Mouse (Mus musculus): ENCODE results near the gene Fgfr2. TPM values are rescaled to one million over a fixed set of nuclear protein-coding genes. Genes with fewer than 3 reads are reported as not detected.

The Fgfr2 gene
- polyA plus RNA-seq, 1 experiment from 2014 or later = 39.4 TPM

DNA sequence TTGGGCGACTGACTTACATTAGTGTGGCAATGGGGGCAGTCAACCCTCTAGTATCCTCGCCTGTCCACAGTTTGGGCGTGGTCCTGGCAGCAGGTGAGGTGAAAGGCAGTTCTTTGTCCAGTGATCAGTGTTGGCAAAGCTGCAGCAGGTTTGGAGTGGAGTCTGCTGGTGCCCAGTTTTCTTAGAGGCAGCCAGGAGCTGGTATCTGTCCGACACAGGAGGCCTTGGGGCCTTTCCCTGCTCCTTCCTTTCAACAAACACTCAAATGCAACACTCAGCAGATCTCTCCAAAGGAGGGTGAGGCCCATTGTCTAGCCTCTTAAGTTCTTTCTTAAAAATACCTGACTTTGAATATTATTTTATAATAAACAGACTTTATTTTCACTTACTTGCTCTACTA, 2564.6 kb downstream of the Fgfr2 start:
- peaks cover 9% of the 10 kb centered on the region for H3K4me1 ChIP-seq (replicated peaks)
- WGBS = 80% methylated on average over 4 of the region's 4 CpGs
- no peak overlapping the region for H3K9ac ChIP-seq (replicated peaks)
- no peaks in the 10 kb centered on the region for H3K9me3 ChIP-seq
- ATAC-seq = no peak
- no peak overlapping the region for H3K4me3 ChIP-seq (replicated peaks)
- H3K27me3 ChIP-seq = 0 out of 2 replicates have a peak, but pooled peaks cover 4% of the 10 kb centered on the region
- H3K4me2 ChIP-seq (replicated peaks) = no peak overlapping the region
- H3K36me3 ChIP-seq = no peaks in the 10 kb centered on the region
- no peak overlapping the region for H3K27ac ChIP-seq

GRCm38 (mm10) chr7:130555597-130555996, 2567.6 kb downstream of the Fgfr2 start:
- no peak overlapping the region for H3K9ac ChIP-seq (replicated peaks)
- H3K4me3 ChIP-seq (replicated peaks) = no peak overlapping the region
- no peaks in the 10 kb centered on the region for H3K36me3 ChIP-seq
- no peak overlapping the region for H3K4me2 ChIP-seq (replicated peaks)
- no peaks in the 10 kb centered on the region for H3K9me3 ChIP-seq
- WGBS = 44% methylated on average over 5 of the region's 5 CpGs
- H3K27ac ChIP-seq = no peak overlapping the region
- H3K27me3 ChIP-seq = 0 out of 2 replicates have a peak, but pooled peaks cover 4% of the 10 kb centered on the region
- H3K4me1 ChIP-seq (replicated peaks) = peaks cover 9% of the 10 kb centered on the region
- ATAC-seq = no peak

DNA sequence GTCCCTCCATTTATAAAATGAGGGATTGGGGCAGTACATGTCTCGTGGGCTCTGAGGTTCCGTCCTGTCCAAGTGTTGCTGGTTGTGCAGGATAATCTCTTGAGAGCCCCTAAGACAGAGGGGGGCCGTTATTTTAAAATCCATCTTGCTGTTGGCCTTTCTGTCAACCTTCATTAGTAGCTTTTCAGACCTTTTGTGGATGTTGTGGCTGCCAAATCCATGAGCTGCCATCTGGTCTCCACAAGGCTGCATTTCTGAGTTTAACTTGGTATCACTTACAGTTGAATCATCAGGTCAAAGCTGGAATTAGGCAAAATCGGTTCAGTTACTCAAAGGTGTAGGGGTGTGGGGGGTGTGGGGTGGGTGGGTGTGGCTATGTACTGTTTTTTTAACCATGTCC, 2569.8 kb downstream of the Fgfr2 start:
- Histone ChIP-seq H3K36me3 (no peaks in the 10 kb centered on the region), H3K4me3 (replicated peaks) (no peak overlapping the region), H3K4me2 (replicated peaks) (no peak overlapping the region), H3K27me3 (0 out of 2 replicates have a peak, but pooled peaks cover 4% of the 10 kb centered on the region), H3K4me1 (replicated peaks) (peaks cover 9% of the 10 kb centered on the region), H3K9me3 (no peaks in the 10 kb centered on the region), H3K27ac (no peak overlapping the region), H3K9ac (replicated peaks) (no peak overlapping the region)
- 73% methylated on average over 4 of the region's 4 CpGs for WGBS
- ATAC-seq = no peak

DNA sequence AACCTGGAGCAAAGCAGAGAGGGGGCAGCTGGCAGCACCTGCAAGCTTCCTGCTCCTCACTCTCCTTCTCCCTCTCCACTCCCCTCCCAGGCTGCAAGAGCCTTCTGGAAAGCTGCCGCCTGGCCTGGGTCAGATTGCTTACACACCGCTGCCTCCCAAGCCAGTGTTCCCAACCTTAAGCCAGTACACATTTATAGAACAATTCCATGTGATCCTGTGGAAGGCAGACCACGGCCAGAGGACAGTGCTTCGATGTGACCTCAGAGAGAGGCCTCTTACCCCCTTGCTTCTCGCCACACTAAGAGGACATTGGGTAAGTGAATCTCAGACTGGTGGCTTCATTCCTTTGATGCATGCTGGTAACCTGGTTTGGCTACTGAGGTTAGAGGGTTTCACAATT, 2570.4 kb downstream of the Fgfr2 start:
- no peak overlapping the region for H3K4me3 ChIP-seq (replicated peaks)
- H3K4me2 ChIP-seq (replicated peaks) = no peak overlapping the region
- peaks cover 9% of the 10 kb centered on the region for H3K4me1 ChIP-seq (replicated peaks)
- 0 out of 2 replicates have a peak, but pooled peaks cover 4% of the 10 kb centered on the region for H3K27me3 ChIP-seq
- no peaks in the 10 kb centered on the region for H3K36me3 ChIP-seq
- WGBS = 59% methylated on average over 5 of the region's 5 CpGs
- 0 out of 2 replicates have a peak overlapping the region, but pooled peaks have one; percentile 30 for H3K9ac ChIP-seq (replicated peaks)
- no peak for ATAC-seq
- H3K27ac ChIP-seq = no peak overlapping the region
- H3K9me3 ChIP-seq = no peaks in the 10 kb centered on the region

DNA sequence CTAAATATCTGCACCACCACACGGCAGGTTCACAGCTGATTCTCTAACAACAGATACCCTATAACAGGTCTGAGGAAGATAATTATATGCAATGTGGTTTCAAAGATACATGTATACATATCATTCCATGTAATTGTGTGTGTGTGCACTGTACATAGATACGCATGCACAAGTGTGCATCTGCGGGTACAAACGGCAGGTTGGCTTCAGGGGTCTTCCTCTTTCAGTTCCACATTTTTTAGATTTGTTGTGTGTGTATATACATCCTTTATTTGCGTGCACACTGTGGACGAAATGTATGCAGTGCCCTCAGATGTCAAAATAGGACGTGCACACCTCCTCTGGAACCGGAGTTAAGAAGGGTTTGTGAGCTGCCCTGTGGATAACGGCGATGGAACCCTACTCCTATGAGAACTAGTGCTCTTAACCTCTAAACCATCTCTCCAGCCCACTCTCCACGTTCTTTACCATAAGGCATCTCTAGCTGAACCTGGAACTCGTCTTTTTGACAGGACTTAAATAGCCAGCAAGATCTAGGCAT, 2575.4 kb downstream of the Fgfr2 start:
- WGBS = 85% methylated on average over 12 of the region's 12 CpGs
- peak; percentile 7 for ATAC-seq
- peak overlapping the region; percentile 82; the same call in 1 of the 2 replicates for H3K4me2 ChIP-seq (replicated peaks)
- no peak overlapping the region for H3K27ac ChIP-seq
- no peak overlapping the region for H3K9ac ChIP-seq (replicated peaks)
- H3K4me3 ChIP-seq (replicated peaks) = peak overlapping the region; percentile 86
- H3K4me1 ChIP-seq (replicated peaks) = peaks cover 23% of the 10 kb centered on the region
- peaks cover 18% of the 10 kb centered on the region for H3K36me3 ChIP-seq
- no peaks in the 10 kb centered on the region for H3K9me3 ChIP-seq
- H3K27me3 ChIP-seq = no peaks in the 10 kb centered on the region

DNA sequence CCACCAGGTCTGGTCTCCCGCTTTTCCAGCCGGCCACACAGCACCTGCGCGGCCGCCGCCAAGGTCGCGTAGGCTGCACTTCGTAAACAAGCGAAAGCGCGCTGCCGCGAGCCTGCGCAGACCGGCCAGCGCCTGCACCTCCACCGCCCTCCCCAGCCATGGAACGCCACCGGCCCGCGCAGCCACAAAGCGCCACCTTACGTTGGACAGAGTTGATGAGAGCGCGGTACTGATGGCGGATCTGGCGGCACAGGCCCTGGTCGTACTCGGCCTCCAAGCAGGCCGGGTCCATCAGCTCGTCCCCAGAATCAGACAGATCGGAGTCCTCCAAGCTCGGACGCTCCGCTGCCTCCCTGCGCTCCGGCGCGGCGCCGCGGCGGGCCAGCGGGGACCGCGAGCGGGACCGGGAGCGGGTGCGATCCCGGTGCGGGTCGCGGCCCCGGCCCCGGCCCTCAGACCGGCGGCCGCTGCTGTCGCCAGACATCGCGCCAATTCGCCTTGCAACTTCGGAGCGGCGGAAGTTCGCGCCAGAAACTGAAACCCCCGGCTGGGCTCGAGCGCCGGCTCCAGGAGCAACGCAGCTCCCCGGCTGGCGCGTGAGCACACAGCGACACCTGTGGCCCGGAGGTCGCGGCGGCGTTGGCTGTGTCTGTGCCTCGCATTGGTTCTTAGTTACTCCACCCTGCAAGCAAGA, 2576.2 kb downstream of the Fgfr2 start:
- WGBS = under 1% methylated on average over 83 of the region's 84 CpGs
- Histone ChIP-seq H3K4me3 (replicated peaks) (peak overlapping the region; percentile 86), H3K4me2 (replicated peaks) (peak overlapping the region; percentile 82), H3K27me3 (no peaks in the 10 kb centered on the region), H3K4me1 (replicated peaks) (peaks cover 23% of the 10 kb centered on the region), H3K27ac (peak overlapping the region; percentile 97), H3K36me3 (peaks cover 25% of the 10 kb centered on the region), H3K9ac (replicated peaks) (peak overlapping the region; percentile 89), H3K9me3 (no peaks in the 10 kb centered on the region)
- ATAC-seq = peak; percentile 97

DNA sequence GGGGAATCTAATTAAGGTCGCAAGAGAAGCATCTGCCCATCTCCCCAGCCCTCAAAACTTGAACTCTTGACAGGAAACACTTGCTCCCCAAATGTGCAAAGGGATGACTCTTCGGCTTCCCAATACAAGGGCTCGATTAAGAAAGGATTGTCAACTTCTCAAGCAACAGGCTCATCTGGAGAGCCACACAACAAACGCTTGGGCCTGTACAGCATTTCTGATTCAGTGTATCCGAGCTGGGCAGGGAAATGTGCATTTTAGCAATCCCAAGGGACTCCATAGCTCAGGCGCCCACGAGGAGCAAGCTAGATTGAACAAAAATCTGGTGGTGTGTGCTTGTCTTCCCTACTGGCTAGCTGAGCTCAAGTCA, 2576.7 kb downstream of the Fgfr2 start:
- WGBS = 8% methylated on average over 7 of the region's 7 CpGs
- Histone ChIP-seq H3K27ac (peak overlapping the region; percentile 97), H3K9ac (replicated peaks) (peak overlapping the region; percentile 89), H3K27me3 (no peaks in the 10 kb centered on the region), H3K4me2 (replicated peaks) (peak overlapping the region; percentile 82), H3K4me3 (replicated peaks) (peak overlapping the region; percentile 86), H3K36me3 (peaks cover 30% of the 10 kb centered on the region), H3K4me1 (replicated peaks) (peaks cover 23% of the 10 kb centered on the region), H3K9me3 (no peaks in the 10 kb centered on the region)
- no peak; the same call in 1 of the 2 replicates for ATAC-seq

GRCm38 (mm10) chr7:130545893-130546292, 2577.3 kb downstream of the Fgfr2 start:
- Histone ChIP-seq H3K27ac (peak overlapping the region; percentile 97), H3K36me3 (peaks cover 32% of the 10 kb centered on the region), H3K4me2 (replicated peaks) (peak overlapping the region; percentile 82), H3K4me3 (replicated peaks) (peak overlapping the region; percentile 86), H3K27me3 (no peaks in the 10 kb centered on the region), H3K9me3 (no peaks in the 10 kb centered on the region), H3K9ac (replicated peaks) (peak overlapping the region; percentile 89), H3K4me1 (replicated peaks) (peaks cover 23% of the 10 kb centered on the region)
- 53% methylated on average over 3 of the region's 3 CpGs for WGBS
- no peak for ATAC-seq

DNA sequence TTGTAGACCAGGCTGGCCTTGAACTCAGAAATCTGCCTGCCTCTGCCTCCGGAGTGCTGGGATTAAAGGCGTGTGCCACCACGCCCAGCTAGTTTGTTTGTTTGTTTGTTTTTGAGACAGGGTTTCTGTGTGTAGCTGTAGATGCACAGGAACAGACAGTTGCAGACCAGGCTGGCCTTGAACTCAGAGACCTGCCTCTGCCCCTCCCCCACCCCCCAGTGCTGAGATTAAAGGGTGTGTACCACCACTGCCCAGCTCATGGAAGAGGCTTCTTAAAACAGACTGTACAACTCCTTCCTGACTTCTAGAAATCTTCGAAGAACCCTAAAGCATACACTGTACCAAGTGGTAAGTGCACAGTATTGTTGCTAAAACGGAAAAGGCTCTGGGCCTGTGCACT, 2577.7 kb downstream of the Fgfr2 start:
- peak overlapping the region; percentile 86; the same call in 1 of the 2 replicates for H3K4me3 ChIP-seq (replicated peaks)
- peak overlapping the region; percentile 82 for H3K4me2 ChIP-seq (replicated peaks)
- no peaks in the 10 kb centered on the region for H3K9me3 ChIP-seq
- WGBS = 95% methylated on average over 5 of the region's 5 CpGs
- H3K4me1 ChIP-seq (replicated peaks) = peaks cover 23% of the 10 kb centered on the region
- no peak overlapping the region for H3K27ac ChIP-seq
- H3K36me3 ChIP-seq = peaks cover 35% of the 10 kb centered on the region
- no peak for ATAC-seq
- H3K27me3 ChIP-seq = no peaks in the 10 kb centered on the region
- 0 out of 2 replicates have a peak overlapping the region, but pooled peaks have one; percentile 89 for H3K9ac ChIP-seq (replicated peaks)

DNA sequence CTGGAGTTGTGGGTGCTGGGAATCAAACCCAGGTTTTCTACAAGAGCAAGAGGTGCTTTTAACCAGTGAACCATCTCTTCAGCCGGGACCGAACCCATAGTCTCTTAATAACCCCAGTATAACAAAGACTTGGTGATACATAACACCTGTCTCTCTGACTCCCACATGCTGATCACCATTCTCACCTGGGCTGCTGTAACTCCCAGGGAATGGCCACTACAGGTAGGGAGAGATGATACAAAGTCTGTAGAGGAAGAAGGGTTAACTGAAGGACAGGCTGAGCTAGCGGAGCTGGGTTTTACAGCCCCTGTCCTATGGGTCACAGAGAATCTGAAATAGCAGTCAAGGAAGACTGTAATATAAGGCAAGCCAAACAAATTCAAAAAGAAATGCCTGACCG, 2580.0 kb downstream of the Fgfr2 start:
- Histone ChIP-seq H3K36me3 (peaks cover 57% of the 10 kb centered on the region), H3K4me3 (replicated peaks) (no peak overlapping the region), H3K27ac (no peak overlapping the region), H3K9ac (replicated peaks) (no peak overlapping the region), H3K9me3 (no peaks in the 10 kb centered on the region), H3K4me1 (replicated peaks) (peaks cover 23% of the 10 kb centered on the region), H3K27me3 (no peaks in the 10 kb centered on the region), H3K4me2 (replicated peaks) (no peak overlapping the region)
- ATAC-seq = no peak
- WGBS = 99% methylated on average over 4 of the region's 4 CpGs

GRCm38 (mm10) chr7:130540176-130540575, 2583.0 kb downstream of the Fgfr2 start:
- no peaks in the 10 kb centered on the region for H3K27me3 ChIP-seq
- no peak overlapping the region for H3K27ac ChIP-seq
- 94% methylated on average over 7 of the region's 7 CpGs for WGBS
- no peak overlapping the region for H3K9ac ChIP-seq (replicated peaks)
- no peaks in the 10 kb centered on the region for H3K9me3 ChIP-seq
- H3K4me2 ChIP-seq (replicated peaks) = no peak overlapping the region
- H3K4me3 ChIP-seq (replicated peaks) = no peak overlapping the region
- peaks cover 81% of the 10 kb centered on the region for H3K36me3 ChIP-seq
- H3K4me1 ChIP-seq (replicated peaks) = peaks cover 7% of the 10 kb centered on the region; the same call in 1 of the 2 replicates
- ATAC-seq = no peak

DNA sequence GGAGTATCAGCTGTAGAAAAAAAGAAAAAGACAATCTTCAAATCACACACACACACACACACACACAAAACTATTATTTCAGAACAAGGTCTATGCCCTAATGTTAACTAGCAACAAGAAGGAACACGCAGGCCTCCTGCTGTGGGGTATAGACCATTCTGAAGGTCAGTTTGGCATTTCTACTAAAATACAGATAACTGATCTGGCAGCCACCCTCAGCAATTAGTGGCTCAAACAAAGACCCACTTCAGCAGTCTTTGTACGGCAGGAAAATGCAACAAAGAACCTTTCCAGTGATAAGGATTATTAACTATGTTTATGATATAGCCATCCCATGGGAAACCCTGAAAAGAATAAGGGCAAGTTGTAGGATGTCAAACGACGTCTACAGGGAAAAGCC, 2586.1 kb downstream of the Fgfr2 start:
- peaks cover 67% of the 10 kb centered on the region for H3K36me3 ChIP-seq
- 89% methylated on average over 4 of the region's 4 CpGs for WGBS

More for the DNA sequence above, 2586.1 kb downstream of the Fgfr2 start:
- Histone ChIP-seq H3K9me3 (no peaks in the 10 kb centered on the region), H3K4me1 (replicated peaks) (peaks cover 3% of the 10 kb centered on the region; the same call in 1 of the 2 replicates), H3K27me3 (no peaks in the 10 kb centered on the region), H3K9ac (replicated peaks) (no peak overlapping the region), H3K4me2 (replicated peaks) (no peak overlapping the region), H3K27ac (no peak overlapping the region), H3K4me3 (replicated peaks) (no peak overlapping the region)
- no peak for ATAC-seq

All from midbrain, embryonic 13.5 days (tissue).